Comparison of ENCODE assay signal across 9 mouse cellular contexts in genomic region chr13:109609805-109610187, GRCm38 (mm10).
DNase-seq lines count a peak whose midpoint lies in the region; ATAC-seq and TF ChIP-seq lines count a peak whose summit lies in the region.
"Had no signal": no experiment of that assay in that cellular context is flagged by ENCODE, and none has a peak within 500 bp of the region (broad histone marks: within the 10 kb centered on the region; RNA-seq: fewer than 3 reads in every experiment).

No protein-coding gene starts in this region.

- no peak overlapping the region for H3K4me2 ChIP-seq in kidney, postnatal 0 days (ENCODE audit: low read length)
- H3K4me2 ChIP-seq: embryonic facial prominence, embryonic 12.5 days had no signal

- H3K36me3 ChIP-seq in kidney, postnatal 0 days (ENCODE audit: insufficient read depth, low read length), result no peaks in the 10 kb centered on the region
- no peaks in the 10 kb centered on the region for H3K36me3 ChIP-seq in liver, adult 2 months (ENCODE audit: control insufficient read depth, insufficient read depth, low read length)
- H3K36me3 ChIP-seq: embryonic facial prominence, embryonic 12.5 days had no signal

- TF ChIP-seq POLR2A in liver, adult 2 months (IDR thresholded peaks at IDR 0.05; ENCODE audit: extremely low read depth, insufficient read depth, low read length), result no peak

- ATAC-seq in kidney, postnatal 0 days (replicated peaks; ENCODE audit: low FRiP score, low read depth), result no peak

- 0 out of 2 replicates have a peak, but pooled peaks cover 11% of the 10 kb centered on the region for H3K4me1 ChIP-seq in kidney, postnatal 0 days (replicated peaks; ENCODE audit: insufficient read depth, low read length)
- H3K4me1 ChIP-seq in liver, adult 2 months (ENCODE audit: control insufficient read depth, insufficient read depth, low read length), result peaks cover 4% of the 10 kb centered on the region; the same call in 1 of the 2 replicates

- peak; percentile 59 for DNase-seq in urinary bladder, postnatal 14 days (ENCODE audit: low spot score)
- no peak for DNase-seq in urinary bladder, postnatal 10 days (ENCODE audit: low spot score)
- DNase-seq in cerebellum, postnatal 10 days, result peak; percentile 80
- DNase-seq in frontal cortex, postnatal 36 days (ENCODE audit: low spot score in 2 of 2), result peak; percentile 53 to 72
- DNase-seq in kidney, postnatal 0 days (ENCODE audit: low spot score), result peak; percentile 79
- DNase-seq in liver, adult 2 months (ENCODE audit: extremely low read depth, low read depth, low spot score), result peak; percentile 66
- peak; percentile 56 for DNase-seq in neural tube, embryonic 10.5 days (ENCODE audit: extremely low spot score, low spot score)
- peak; percentile 46 for DNase-seq in urinary bladder, postnatal 25 days (ENCODE audit: low spot score)

- H3K79me2 ChIP-seq in liver, adult 2 months (ENCODE audit: control insufficient read depth, insufficient read depth, low read length), result no peaks in the 10 kb centered on the region; the same call in 1 of the 2 replicates

- no peak overlapping the region for H3K9ac ChIP-seq in kidney, postnatal 0 days (ENCODE audit: low read depth, low read length)
- no peak overlapping the region for H3K9ac ChIP-seq in liver, adult 2 months (ENCODE audit: low read depth, low read length)
- H3K9ac ChIP-seq: embryonic facial prominence, embryonic 12.5 days had no signal

- WGBS in kidney, postnatal 0 days, result 6% methylated on average over 3 of the region's 3 CpGs
- WGBS in liver, adult 2 months, result 5% methylated on average over 3 of the region's 3 CpGs

- no peak overlapping the region for H3K27ac ChIP-seq in kidney, postnatal 0 days
- H3K27ac ChIP-seq in liver, adult 2 months (replicated peaks; ENCODE audit: insufficient read depth, low read depth, low read length), result no peak overlapping the region
- H3K27ac ChIP-seq: embryonic facial prominence, embryonic 12.5 days had no signal

- H3K27me3 ChIP-seq in kidney, postnatal 0 days (ENCODE audit: insufficient read depth, low read length), result no peaks in the 10 kb centered on the region
- H3K27me3 ChIP-seq in liver, adult 2 months (ENCODE audit: control insufficient read depth, insufficient read depth, low read length), result no peaks in the 10 kb centered on the region
- H3K27me3 ChIP-seq: embryonic facial prominence, embryonic 12.5 days had no signal

- peak; percentile 88 for TF ChIP-seq CTCF in kidney, postnatal 0 days (IDR thresholded peaks at IDR 0.05; ENCODE audit: low read depth)
- peak; percentile 70 for TF ChIP-seq CTCF in liver, adult 2 months (IDR thresholded peaks at IDR 0.05; ENCODE audit: low read depth, low read length)

- no peaks in the 10 kb centered on the region for H3K9me3 ChIP-seq in kidney, postnatal 0 days (replicated peaks; ENCODE audit: low read length)
- H3K9me3 ChIP-seq: embryonic facial prominence, embryonic 12.5 days had no signal

- H3K4me3 ChIP-seq in kidney, postnatal 0 days (replicated peaks; ENCODE audit: low read depth, low read length), result no peak overlapping the region
- no peak overlapping the region for H3K4me3 ChIP-seq in liver, adult 2 months (ENCODE audit: insufficient read depth, low read depth, low read length)
- H3K4me3 ChIP-seq: embryonic facial prominence, embryonic 12.5 days had no signal
